Mouse (Mus musculus) midbrain, embryonic 15.5 days (tissue): Measurements from ENCODE around the gene Bmyc. TPM values are rescaled to one million over a fixed set of nuclear protein-coding genes. Genes with fewer than 3 reads are reported as not detected.

ENCODE experiments used
- ATAC-seq: fragments of 200-750 bp; cut with Nextera tagmentation; replicated peaks from 2 replicates; pipeline ENCODE4 v1.8.0; 2017; ENCODE audit warnings: moderate TSS enrichment
- H3K27ac ChIP-seq: fragments of 300-500 bp; sonication (generic); 2 replicates; pipeline ENCODE4 v1.5.1; 2015; ENCODE audit warnings: mild to moderate bottlenecking, inconsistent platforms
- H3K27me3 ChIP-seq: fragments of 300-500 bp; sonication (generic); replicated peaks from 2 replicates; pipeline ENCODE4 v1.6.1; 2015; ENCODE audit warnings: inconsistent platforms
- H3K36me3 ChIP-seq: fragments of 300-500 bp; sonication (generic); replicated peaks from 2 replicates; pipeline ENCODE4 v1.6.1; 2015; ENCODE audit warnings: inconsistent platforms
- H3K4me1 ChIP-seq: fragments of 300-500 bp; sonication (generic); 2 replicates; pipeline ENCODE4 v1.6.1; 2015; ENCODE audit warnings: inconsistent platforms
- H3K4me2 ChIP-seq: fragments of 300-500 bp; sonication (generic); 2 replicates; pipeline ENCODE4 v1.6.1; 2015; ENCODE audit warnings: inconsistent platforms, mild to moderate bottlenecking, moderate library complexity
- H3K4me3 ChIP-seq: fragments of 300-500 bp; sonication (generic); 2 replicates; pipeline ENCODE4 v1.5.1; 2015; ENCODE audit warnings: mild to moderate bottlenecking, inconsistent platforms
- H3K9ac ChIP-seq: fragments of 300-500 bp; sonication (generic); 2 replicates; pipeline ENCODE4 v1.6.1; 2015; ENCODE audit warnings: mild to moderate bottlenecking, inconsistent platforms
- H3K9me3 ChIP-seq: fragments of 300-500 bp; sonication (generic); 2 replicates; pipeline ENCODE4 v1.6.1; 2016; ENCODE audit warnings: inconsistent platforms
- WGBS: fragments of 180-500 bp; shearing (Covaris S2); methylation state at CpG from one replicate; pipeline ENCODE4 v1.1.7; 2015; ENCODE audit warnings: mixed read lengths; 5-methylcytosine and 5-hydroxymethylcytosine counted together
- polyA plus RNA-seq: library from polyadenylated mRNA; unstranded; fragments of >200 nt; fragmentation: Nextera tagmentation; extraction: Ambion mirVana; gene quantifications from 2 replicates; pipeline ENCODE4 v1.2.1, GENCODE M21; 2015

Bmyc gene
- polyA plus RNA-seq, 1 experiment from 2014 or later = 143 TPM

- Histone ChIP-seq H3K9me3 (no peaks in the 10 kb centered on the region), H3K9ac (no peak overlapping the region), H3K4me2 (no peak overlapping the region), H3K4me1 (no peaks in the 10 kb centered on the region), H3K27me3 (no peaks in the 10 kb centered on the region), H3K27ac (no peak overlapping the region), H3K4me3 (no peak overlapping the region), H3K36me3 (no peaks in the 10 kb centered on the region)
- ATAC-seq = no peak
- 76% methylated on average over 1 of the region's 1 CpGs for WGBS
Observed at GRCm38 (mm10) chr2:25741671-25742070, 35.1 kb downstream of the Bmyc start.

- no peak for ATAC-seq
- Histone ChIP-seq H3K27ac (no peak overlapping the region), H3K4me2 (no peak overlapping the region), H3K36me3 (no peaks in the 10 kb centered on the region), H3K9me3 (no peaks in the 10 kb centered on the region), H3K4me3 (no peak overlapping the region), H3K4me1 (no peaks in the 10 kb centered on the region), H3K27me3 (no peaks in the 10 kb centered on the region), H3K9ac (no peak overlapping the region)
- 88% methylated on average over 1 of the region's 1 CpGs for WGBS
Observed at GRCm38 (mm10) chr2:25754201-25754600, 47.7 kb downstream of the Bmyc start.

Other genes starting within 250 kb of the Bmyc start
- 3.3 and 3.9 TPM in 2 replicates for gene Clic3, start 249.9 kb upstream of the Bmyc start, polyA plus RNA-seq
- 119 and 128 TPM in 2 replicates for gene Paxx, start 245.6 kb upstream of the Bmyc start, polyA plus RNA-seq
- 822 and 843 TPM in 2 replicates for gene Ptgds, start 236.7 kb upstream of the Bmyc start, polyA plus RNA-seq
- not detected in 2 replicates for gene Lcn12, start 212.8 kb upstream of the Bmyc start, polyA plus RNA-seq
- 147 and 151 TPM in 2 replicates for gene Fbxw5, start 206.0 kb upstream of the Bmyc start, polyA plus RNA-seq
- gene C8g, start 205.0 kb upstream of the Bmyc start, polyA plus RNA-seq = 6.4 and 7.4 TPM in 2 replicates
- gene Traf2, start 159.8 kb upstream of the Bmyc start, polyA plus RNA-seq = 18.9 and 21.2 TPM in 2 replicates
- gene Edf1, start 148.9 kb upstream of the Bmyc start, polyA plus RNA-seq = 352 and 378 TPM in 2 replicates
- gene Mamdc4, start 131.9 kb upstream of the Bmyc start, polyA plus RNA-seq = 4.7 and 4.8 TPM in 2 replicates
- gene Phpt1, start 131.5 kb upstream of the Bmyc start, polyA plus RNA-seq = 155 and 162 TPM in 2 replicates
- gene Ajm1, start 125.0 kb upstream of the Bmyc start, polyA plus RNA-seq = 13.8 and 14.1 TPM in 2 replicates
- gene Rabl6, start 98.2 kb upstream of the Bmyc start, polyA plus RNA-seq = 71.3 and 75.7 TPM in 2 replicates
- 0.18 and 0.28 TPM in 2 replicates for gene Ccdc183, start 89.1 kb upstream of the Bmyc start, polyA plus RNA-seq
- 55.4 and 56.4 TPM in 2 replicates for gene Tmem141, start 84.7 kb upstream of the Bmyc start, polyA plus RNA-seq
- gene Fcna, start 78.7 kb upstream of the Bmyc start, polyA plus RNA-seq = 3.5 and 4.6 TPM in 2 replicates
- not detected in 2 replicates for gene Lcn8, start 53.6 kb upstream of the Bmyc start, polyA plus RNA-seq
- gene Lcn5, start 48.8 kb upstream of the Bmyc start, polyA plus RNA-seq = not detected in 2 replicates
- gene Lcn6, start 30.0 kb upstream of the Bmyc start, polyA plus RNA-seq = not detected in 2 replicates
- gene Lcn10, start 24.0 kb upstream of the Bmyc start, polyA plus RNA-seq = not detected in 2 replicates
- gene Obp2a, start 6.7 kb upstream of the Bmyc start, polyA plus RNA-seq = not detected in 2 replicates
- gene Obp2b, start 30.3 kb downstream of the Bmyc start, polyA plus RNA-seq = not detected in 2 replicates
- gene Lcn3, start 58.8 kb downstream of the Bmyc start, polyA plus RNA-seq = not detected in 2 replicates
- gene Lcn11, start 70.3 kb downstream of the Bmyc start, polyA plus RNA-seq = not detected in 2 replicates
- not detected in 2 replicates for gene Gm13539, start 75.5 kb downstream of the Bmyc start, polyA plus RNA-seq
- gene Glt6d1, start 109.1 kb downstream of the Bmyc start, polyA plus RNA-seq = not detected in 2 replicates
- gene Lcn9, start 116.4 kb downstream of the Bmyc start, polyA plus RNA-seq = not detected in 2 replicates
- not detected in 2 replicates for gene Sohlh1, start 140.5 kb downstream of the Bmyc start, polyA plus RNA-seq
- gene Kcnt1, start 157.0 kb downstream of the Bmyc start, polyA plus RNA-seq = 14.4 and 20.7 TPM in 2 replicates